Mouse (Mus musculus): ENCODE measurements around the gene Calm3.

Gene Calm3

DNA sequence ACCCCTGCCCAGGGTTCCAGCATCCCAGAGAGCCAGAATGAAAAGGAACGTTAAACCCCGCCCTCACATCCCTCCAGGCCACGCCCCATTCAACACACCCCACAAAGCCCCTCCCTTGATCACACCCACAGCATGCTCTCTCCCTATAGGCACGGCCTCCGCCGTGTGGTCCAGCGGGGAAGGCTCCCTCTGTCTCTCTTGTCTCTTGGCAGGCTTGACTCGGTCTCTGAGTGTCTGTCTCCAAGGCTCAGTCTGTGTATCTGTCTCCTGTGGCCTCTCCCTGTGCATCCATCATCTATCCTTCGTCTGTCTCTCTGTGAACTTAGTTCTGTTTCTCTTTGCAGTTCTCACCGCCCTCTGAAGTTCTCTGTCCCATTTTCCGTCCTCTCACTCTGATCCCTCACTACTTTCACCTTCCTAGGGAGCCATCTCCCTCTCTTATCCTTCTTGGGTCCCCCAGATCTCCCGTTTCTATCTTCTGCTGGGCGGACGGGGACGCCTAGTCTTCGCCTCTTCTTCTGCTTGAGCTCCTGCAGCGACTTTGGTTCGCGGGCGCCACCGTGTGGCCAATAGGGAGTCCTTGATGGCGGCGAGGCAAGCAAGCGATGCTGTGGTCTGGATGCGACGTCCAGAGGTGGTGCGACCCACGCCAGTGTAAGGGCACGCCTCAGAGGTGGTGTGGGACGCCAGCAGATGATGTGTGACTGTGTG, 32.1 kb downstream of the Calm3 start, which contains the start of gene Gng8:
Gene Gng8, plus strand, starts transcription at position 146 of the 711 bp plus-strand sequence.
- peak; percentile 71 to 86 for DNase-seq (ENCODE audit: low spot score in 2 of 2)

GRCm38 (mm10) chr7:16890944-16891343, 33.0 kb downstream of the Calm3 start:
- DNase-seq (ENCODE audit: low spot score in 2 of 2): peak; percentile 87

DNA sequence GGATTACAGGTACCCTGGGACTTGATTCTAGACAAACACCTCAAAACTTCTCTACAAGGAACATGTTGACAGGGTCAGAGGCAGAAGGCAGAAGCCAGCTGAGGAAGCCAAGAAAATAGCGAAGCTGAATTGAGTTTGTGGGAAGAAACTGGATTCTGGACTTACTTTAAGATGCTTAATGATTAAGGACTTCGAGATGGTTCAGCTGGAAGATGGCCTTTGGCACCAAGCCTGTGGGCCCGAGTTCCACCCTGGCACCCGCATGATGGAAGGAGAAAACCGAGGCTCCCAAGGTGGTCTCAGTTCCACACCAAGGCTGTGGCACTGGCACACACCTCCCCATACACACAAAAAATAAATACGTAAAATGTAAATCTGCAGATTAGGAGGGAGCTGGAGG, 33.4 kb downstream of the Calm3 start:
- peak; percentile 65 for DNase-seq (ENCODE audit: low spot score in 2 of 2)

GRCm38 (mm10) chr7:16885905-16886304, 38.0 kb downstream of the Calm3 start:
- no peak for DNase-seq (ENCODE audit: low spot score in 2 of 2)

DNA sequence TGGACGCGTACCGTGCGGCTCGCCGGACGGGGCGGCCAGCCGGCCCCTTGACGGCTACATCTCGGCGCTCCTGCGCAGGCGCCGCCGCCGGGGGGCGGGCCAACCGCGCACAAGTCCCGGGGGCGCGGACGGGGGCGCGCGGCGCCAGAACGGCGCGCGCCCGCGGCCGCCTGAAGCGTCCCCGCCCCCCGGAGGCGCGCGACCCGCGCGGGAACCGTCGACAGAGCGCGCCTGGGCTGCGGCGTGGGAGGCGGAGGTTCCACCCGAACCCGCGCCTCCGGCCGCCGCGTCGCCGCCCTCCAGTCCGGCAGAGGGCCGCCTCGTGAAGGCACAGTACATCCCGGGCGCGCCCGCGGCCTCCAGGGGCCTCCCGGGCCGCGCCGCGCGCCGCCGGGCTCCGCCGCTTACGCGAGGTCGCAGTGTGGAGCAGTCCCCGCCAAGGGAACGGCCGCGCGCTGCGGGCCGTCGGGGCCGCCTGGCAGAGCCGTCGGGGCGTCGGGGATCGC, 38.6 kb downstream of the Calm3 start:
- no peak for DNase-seq (ENCODE audit: low spot score in 2 of 2)

DNA sequence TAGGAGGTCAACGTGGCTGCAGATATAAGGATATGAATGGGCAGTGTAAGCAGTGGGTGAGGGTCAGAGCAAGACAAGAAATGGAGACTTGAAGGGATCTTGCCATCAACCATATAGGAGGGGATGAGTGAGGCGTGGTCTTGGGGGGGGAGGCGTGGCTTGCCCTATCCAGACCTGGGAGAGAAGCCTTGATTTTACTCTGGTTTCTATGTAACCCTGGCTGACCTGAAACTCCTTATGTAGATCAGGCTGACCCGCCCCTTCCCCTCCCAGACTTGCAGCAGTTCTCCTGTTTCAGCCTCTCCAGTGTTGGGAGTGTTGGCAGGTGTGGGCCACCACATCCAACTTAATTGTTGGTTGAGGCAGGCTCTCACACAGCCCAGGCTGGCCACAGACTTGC, 39.6 kb downstream of the Calm3 start:
- no peak for DNase-seq (ENCODE audit: low spot score in 2 of 2)

DNA sequence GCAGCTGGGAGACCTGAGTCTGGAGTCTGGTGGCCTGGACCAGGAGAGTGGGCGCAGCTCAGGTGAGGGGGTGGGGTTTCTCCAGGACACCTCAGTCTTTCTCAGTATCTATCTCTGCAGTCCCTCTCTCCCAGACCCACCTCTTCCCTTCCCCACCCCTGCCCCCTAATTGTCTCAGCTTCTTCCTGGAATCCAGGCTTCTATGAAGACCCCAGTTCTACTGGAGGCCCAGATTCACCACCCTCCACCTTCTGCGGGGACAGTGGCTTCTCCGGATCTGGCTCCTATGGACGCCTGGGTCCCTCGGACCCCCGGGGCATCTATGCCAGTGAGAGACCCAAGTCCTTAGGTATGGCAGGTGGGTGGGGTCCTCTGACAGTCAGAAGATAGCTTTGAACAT, 40.8 kb downstream of the Calm3 start:
- no peak for DNase-seq (ENCODE audit: low spot score in 2 of 2)

DNA sequence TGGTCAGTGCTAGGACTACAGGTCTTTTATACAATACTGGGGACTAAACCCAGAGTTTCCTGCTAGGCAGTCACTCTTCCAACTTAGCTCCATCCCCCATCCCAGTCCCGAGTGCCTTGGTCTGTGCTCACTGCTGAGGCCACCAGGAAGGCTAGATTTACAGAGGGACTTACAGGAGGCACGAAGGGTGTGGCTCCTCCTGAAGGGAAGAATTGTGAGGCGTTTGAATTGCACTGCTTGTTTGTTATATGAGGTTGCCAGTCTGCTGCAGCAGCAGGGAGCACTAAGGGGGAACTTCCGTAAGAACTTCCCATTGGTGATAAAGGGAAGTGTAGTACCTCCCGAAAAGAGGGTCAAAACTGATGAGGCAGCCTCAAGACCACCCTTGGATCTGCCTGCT, 43.3 kb downstream of the Calm3 start:
- no peak for DNase-seq (ENCODE audit: low spot score in 2 of 2)

GRCm38 (mm10) chr7:16879796-16880547, 43.9 kb downstream of the Calm3 start:
- DNase-seq (ENCODE audit: low spot score in 2 of 2): peak; percentile 61 to 72

DNA sequence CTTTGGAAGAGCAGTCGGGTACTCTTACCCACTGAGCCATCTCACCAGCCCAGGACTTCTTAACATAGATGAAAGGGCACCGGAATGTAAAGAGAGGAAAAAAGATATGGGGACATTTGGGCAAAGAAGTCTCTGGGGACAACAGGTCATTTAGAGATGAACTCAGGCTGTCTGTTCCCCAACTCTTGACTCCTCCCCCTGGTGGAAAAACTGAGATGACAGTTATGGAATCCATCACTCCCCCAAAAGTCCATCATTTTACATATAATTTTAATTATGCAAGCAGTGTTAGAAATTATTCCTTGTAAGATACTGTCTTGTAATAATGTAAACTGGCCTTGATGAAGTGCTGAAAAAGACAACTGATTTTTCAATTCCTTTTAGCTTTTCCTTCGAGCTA, 46.2 kb downstream of the Calm3 start:
- DNase-seq (ENCODE audit: low spot score in 2 of 2): no peak

GRCm38 (mm10) chr7:16876608-16877007, 47.3 kb downstream of the Calm3 start:
- DNase-seq (ENCODE audit: low spot score in 2 of 2): no peak

DNA sequence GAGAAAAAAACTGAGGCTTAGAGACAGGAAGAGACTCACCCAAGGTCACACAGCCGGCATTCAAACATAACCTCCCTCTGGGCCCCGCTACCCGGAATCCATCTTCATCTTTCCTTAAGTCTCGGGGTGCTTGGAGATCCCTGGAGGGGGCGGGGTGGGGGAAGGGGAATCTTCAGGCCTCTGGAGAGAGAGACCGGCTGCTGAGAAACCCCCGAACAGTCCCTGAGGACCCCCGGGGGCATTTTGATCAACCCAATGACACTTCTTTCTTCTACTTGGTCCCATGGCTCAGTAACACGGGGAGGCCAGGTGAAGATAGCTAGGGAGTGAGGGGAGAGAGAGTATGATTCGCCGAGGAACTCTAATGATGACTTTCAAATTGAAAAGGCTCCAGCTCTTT, 47.9 kb downstream of the Calm3 start:
- no peak for DNase-seq (ENCODE audit: low spot score in 2 of 2)

- no peak for DNase-seq (ENCODE audit: low spot score in 2 of 2)
Observed at GRCm38 (mm10) chr7:16875326-16875725, 48.6 kb downstream of the Calm3 start.

- no peak for DNase-seq (ENCODE audit: low spot score in 2 of 2)
Observed at GRCm38 (mm10) chr7:16875310-16875325, 48.8 kb downstream of the Calm3 start, which contains the start of gene Dact3. TSS of gene Dact3 (plus strand) at chr7:16875317.

- DNase-seq (ENCODE audit: low spot score in 2 of 2): peak; percentile 100
Observed at GRCm38 (mm10) chr7:16874756-16875309, 49.1 kb downstream of the Calm3 start.

GRCm38 (mm10) chr7:16874190-16874589, 49.7 kb downstream of the Calm3 start:
- peak; percentile 69 to 77 for DNase-seq (ENCODE audit: low spot score in 2 of 2)

DNA sequence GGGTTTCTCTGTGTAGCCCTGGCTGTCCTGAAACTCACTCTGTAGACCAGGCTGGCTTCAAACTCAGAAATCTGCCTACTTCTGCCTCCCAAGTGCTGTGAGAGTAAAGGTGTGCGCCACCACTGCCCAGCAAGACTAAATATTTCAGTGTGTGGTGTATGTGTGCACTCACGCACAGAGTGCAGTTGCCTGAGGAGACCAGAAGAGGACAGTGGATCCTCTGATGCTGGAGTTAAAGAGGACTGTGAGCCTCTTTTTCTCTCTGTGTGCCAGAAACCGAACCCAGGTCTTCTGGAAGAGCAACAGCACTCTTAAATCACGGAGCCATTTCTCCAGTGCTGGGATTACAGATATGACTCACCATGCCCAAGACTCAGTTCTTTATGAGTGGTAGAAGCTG, 50.5 kb downstream of the Calm3 start:
- DNase-seq (ENCODE audit: low spot score in 2 of 2): no peak

GRCm38 (mm10) chr7:16872478-16872877, 51.4 kb downstream of the Calm3 start:
- no peak for DNase-seq (ENCODE audit: low spot score in 2 of 2)

DNA sequence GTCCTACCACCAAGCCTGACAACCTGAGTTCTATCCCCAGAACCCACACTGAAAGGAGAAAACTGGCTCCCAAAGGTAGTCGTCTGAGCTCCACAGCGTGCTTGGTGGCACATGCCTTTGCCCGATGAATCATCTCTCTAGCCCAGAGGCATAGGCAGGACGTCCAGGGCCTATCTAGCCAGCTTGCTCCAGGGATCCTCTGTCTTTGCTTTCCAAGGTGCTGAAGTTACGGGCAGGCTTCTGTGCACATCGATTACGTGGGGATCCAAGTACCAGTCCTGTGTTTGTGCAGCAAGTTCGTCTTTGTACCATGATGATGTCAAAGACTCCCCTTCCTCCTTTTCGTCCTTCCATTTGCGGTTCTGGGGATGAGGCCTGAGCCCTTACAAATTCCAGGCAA, 52.3 kb downstream of the Calm3 start:
- no peak for DNase-seq (ENCODE audit: low spot score in 2 of 2)

- no peak for DNase-seq (ENCODE audit: low spot score in 2 of 2)
Observed at GRCm38 (mm10) chr7:16869497-16869896, 54.4 kb downstream of the Calm3 start.

- no peak for DNase-seq (ENCODE audit: low spot score in 2 of 2)
Observed at GRCm38 (mm10) chr7:16867488-16867887, 56.4 kb downstream of the Calm3 start.

Measured in heart, adult 9 months (tissue).